8 mouse cellular contexts compared by ENCODE assay signal in the genomic region with DNA sequence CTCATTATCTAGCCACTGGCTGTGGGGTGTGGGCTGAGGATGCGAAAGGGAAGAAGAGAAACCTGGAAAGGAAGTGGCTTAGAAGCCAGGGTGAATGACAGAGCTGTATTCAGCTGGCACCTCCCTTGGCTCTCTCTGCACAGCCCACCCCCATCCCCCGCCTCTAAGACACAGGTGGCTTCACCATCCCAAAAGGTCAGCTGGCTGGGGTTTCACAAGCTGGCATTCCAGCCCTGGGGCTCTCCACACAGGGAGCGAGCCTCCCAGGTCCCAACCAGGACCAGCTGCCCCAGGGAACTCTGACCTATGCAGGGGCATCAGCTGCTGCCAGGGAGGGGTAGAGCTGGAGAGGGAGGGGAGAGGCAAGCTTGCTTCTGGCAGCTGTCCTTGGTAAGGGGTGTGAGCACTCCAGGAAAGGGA.
DNase-seq lines count a peak whose midpoint lies in the region; ATAC-seq and TF ChIP-seq lines count a peak whose summit lies in the region.

No protein-coding gene starts in this region.

- DNase-seq in urinary bladder, postnatal 14 days (ENCODE audit: low spot score): no peak
- no peak for DNase-seq in left cerebral cortex, postnatal 14 days (ENCODE audit: low spot score in 2 of 2)
- no peak for DNase-seq in adipocyte (ENCODE audit: low spot score)

- intact Hi-C loops in left cerebral cortex, postnatal 14 days (cut with DNase I): loop anchor here (5.0 kb wide), 1 partner anchor 72 kb away; a partner anchor contains a TSS

- TF ChIP-seq CTCF in bone marrow, adult 2 months (IDR thresholded peaks at IDR 0.05; ENCODE audit: control insufficient read depth, insufficient read depth, low read length): no peak

- peaks cover 48% of the 10 kb centered on the region for H3K4me1 ChIP-seq in heart, embryonic 15.5 days (replicated peaks)
- peaks cover 42% of the 10 kb centered on the region for H3K4me1 ChIP-seq in heart, embryonic 11.5 days (ENCODE audit: control insufficient read depth, insufficient read depth, low read length)
- H3K4me1 ChIP-seq in bone marrow, adult 2 months (ENCODE audit: control insufficient read depth, insufficient read depth, low read length): peaks cover 2% of the 10 kb centered on the region
- peaks cover 51% of the 10 kb centered on the region for H3K4me1 ChIP-seq in heart, embryonic 16.5 days (ENCODE audit: control insufficient read depth, insufficient read depth, low read length)
- peaks cover 29% of the 10 kb centered on the region for H3K4me1 ChIP-seq in midbrain, embryonic 16.5 days (ENCODE audit: control insufficient read depth, insufficient read depth, low read length)

- no peak overlapping the region for H3K9ac ChIP-seq in heart, embryonic 15.5 days
- no peak overlapping the region for H3K9ac ChIP-seq in heart, embryonic 11.5 days (ENCODE audit: low read depth, low read length)
- H3K9ac ChIP-seq in heart, embryonic 16.5 days (ENCODE audit: low read length): peak overlapping the region; percentile 52
- no peak overlapping the region for H3K9ac ChIP-seq in midbrain, embryonic 16.5 days (ENCODE audit: low read depth, low read length)

- H3K27me3 ChIP-seq in heart, embryonic 15.5 days: no peaks in the 10 kb centered on the region
- H3K27me3 ChIP-seq in heart, embryonic 11.5 days (ENCODE audit: control insufficient read depth, insufficient read depth, low read length): no peaks in the 10 kb centered on the region
- no peaks in the 10 kb centered on the region for H3K27me3 ChIP-seq in heart, embryonic 16.5 days (ENCODE audit: control insufficient read depth, insufficient read depth, low read length)
- no peaks in the 10 kb centered on the region for H3K27me3 ChIP-seq in midbrain, embryonic 16.5 days (ENCODE audit: control insufficient read depth, insufficient read depth, low read depth, low read length)

- no peak for TF ChIP-seq POLR2A in bone marrow, adult 2 months (IDR thresholded peaks at IDR 0.05; ENCODE audit: borderline replicate concordance, control insufficient read depth, low read depth, low read length)

- 0 out of 2 replicates have a peak, but pooled peaks have one; percentile 9 for ATAC-seq in heart, embryonic 15.5 days (replicated peaks; ENCODE audit: insufficient number of reproducible peaks, insufficient read depth, low FRiP score, low read depth)
- ATAC-seq in heart, embryonic 11.5 days (replicated peaks; ENCODE audit: insufficient number of reproducible peaks, low FRiP score, low TSS enrichment): no peak; the same call in 1 of the 2 replicates
- ATAC-seq in heart, embryonic 16.5 days (replicated peaks; ENCODE audit: extremely low read depth, insufficient read depth, low FRiP score): peak; percentile 15; the same call in 1 of the 2 replicates
- ATAC-seq in midbrain, embryonic 16.5 days: peak; percentile 39

- H3K36me3 ChIP-seq in heart, embryonic 15.5 days: no peaks in the 10 kb centered on the region
- H3K36me3 ChIP-seq in heart, embryonic 11.5 days (ENCODE audit: control insufficient read depth, insufficient read depth, low read length): no peaks in the 10 kb centered on the region
- no peaks in the 10 kb centered on the region for H3K36me3 ChIP-seq in heart, embryonic 16.5 days (ENCODE audit: control insufficient read depth, insufficient read depth)
- no peaks in the 10 kb centered on the region for H3K36me3 ChIP-seq in midbrain, embryonic 16.5 days (ENCODE audit: control insufficient read depth, insufficient read depth, low read length)

- WGBS in heart, embryonic 15.5 days: 77% methylated on average over 3 of the region's 3 CpGs
- WGBS in heart, embryonic 11.5 days (ENCODE audit: insufficient replicate concordance): 73% methylated on average over 3 of the region's 3 CpGs
- 13% methylated on average over 3 of the region's 3 CpGs for WGBS in bone marrow, adult 2 months
- 59% methylated on average over 3 of the region's 3 CpGs for WGBS in heart, embryonic 16.5 days
- 47% methylated on average over 2 of the region's 3 CpGs for WGBS in midbrain, embryonic 16.5 days

- no peak overlapping the region for H3K4me2 ChIP-seq in heart, embryonic 15.5 days
- no peak overlapping the region for H3K4me2 ChIP-seq in heart, embryonic 11.5 days
- H3K4me2 ChIP-seq in heart, embryonic 16.5 days (ENCODE audit: low read depth, low read length): no peak overlapping the region
- no peak overlapping the region for H3K4me2 ChIP-seq in midbrain, embryonic 16.5 days (ENCODE audit: low read length)

- no peak overlapping the region for H3K4me3 ChIP-seq in heart, embryonic 15.5 days
- H3K4me3 ChIP-seq in heart, embryonic 11.5 days (ENCODE audit: low read depth, low read length): no peak overlapping the region
- no peak overlapping the region for H3K4me3 ChIP-seq in bone marrow, adult 2 months (replicated peaks; ENCODE audit: control insufficient read depth, low read depth, low read length)
- H3K4me3 ChIP-seq in heart, embryonic 16.5 days (ENCODE audit: low read length): no peak overlapping the region
- no peak overlapping the region for H3K4me3 ChIP-seq in midbrain, embryonic 16.5 days (ENCODE audit: low read depth, low read length)

- H3K27ac ChIP-seq in heart, embryonic 15.5 days: peak overlapping the region; percentile 86
- no peak overlapping the region for H3K27ac ChIP-seq in heart, embryonic 11.5 days (ENCODE audit: low read depth, low read length)
- H3K27ac ChIP-seq in bone marrow, adult 2 months (ENCODE audit: control insufficient read depth, insufficient read depth, low read depth, low read length, poor library complexity): peak overlapping the region; percentile 90
- peak overlapping the region; percentile 89 for H3K27ac ChIP-seq in heart, embryonic 16.5 days (ENCODE audit: low read length)
- H3K27ac ChIP-seq in midbrain, embryonic 16.5 days (ENCODE audit: low read length): peak overlapping the region; percentile 50

- no peaks in the 10 kb centered on the region for H3K9me3 ChIP-seq in heart, embryonic 15.5 days (replicated peaks)
- no peaks in the 10 kb centered on the region for H3K9me3 ChIP-seq in heart, embryonic 11.5 days (replicated peaks; ENCODE audit: control insufficient read depth, low read length)
- peaks cover 6% of the 10 kb centered on the region; the same call in 1 of the 2 replicates for H3K9me3 ChIP-seq in heart, embryonic 16.5 days (replicated peaks; ENCODE audit: control insufficient read depth, low read length)
- no peaks in the 10 kb centered on the region for H3K9me3 ChIP-seq in midbrain, embryonic 16.5 days (replicated peaks; ENCODE audit: control insufficient read depth, low read length, poor library complexity, severe bottlenecking)
